Mouse (Mus musculus): ENCODE measurements at regions not wholly inside any gene's neighbourhood (a gene's known extent, or its start where the extent isn't known, plus 50 kb on each side); places are given as distances from the start of the nearest gene placed in this dataset.

GRCm38 (mm10) chr11:23996250-23996649, 78.6 kb downstream of the A830031A19Rik start:
- no peak for DNase-seq (ENCODE audit: low spot score)

GRCm38 (mm10) chr11:23994160-23994559, 80.7 kb downstream of the A830031A19Rik start:
- DNase-seq (ENCODE audit: low spot score), result no peak

GRCm38 (mm10) chr11:23987532-23988450, 87.1 kb downstream of the A830031A19Rik start:
- no peak for DNase-seq (ENCODE audit: low spot score)

GRCm38 (mm10) chr11:23985231-23985630, 89.6 kb downstream of the A830031A19Rik start:
- no peak for DNase-seq (ENCODE audit: low spot score)

- DNase-seq (ENCODE audit: low spot score), result peak; percentile 62
Observed at GRCm38 (mm10) chr11:23979332-23979731, 84.3 kb upstream of the Papolg start.

GRCm38 (mm10) chr11:23978300-23978699, 83.2 kb upstream of the Papolg start:
- DNase-seq (ENCODE audit: low spot score), result no peak

- peak; percentile 55 for DNase-seq (ENCODE audit: low spot score)
Observed at GRCm38 (mm10) chr11:23977096-23977495, 82.0 kb upstream of the Papolg start.

- no peak for DNase-seq (ENCODE audit: low spot score)
Observed at GRCm38 (mm10) chr11:23954323-23954722, 59.3 kb upstream of the Papolg start.

- DNase-seq (ENCODE audit: low spot score), result no peak
Observed at GRCm38 (mm10) chr11:23945966-23946365, 50.9 kb upstream of the Papolg start.
